Mouse (Mus musculus) CH12.LX (cell line): Measurements from ENCODE around the gene Olfr398. TPM values are rescaled to one million over a fixed set of nuclear protein-coding genes. Genes with fewer than 3 reads are reported as not detected.

Experiments
- DNase-seq: peaks from one replicate; pipeline ENCODE4 v3.0.0-alpha.2; 2013; ENCODE audit errors: extremely low read depth
- H3K27ac ChIP-seq: 2 replicates; pipeline ENCODE4 v1.5.1; 2012; ENCODE audit warnings: low read depth, mild to moderate bottlenecking, control low read depth, moderate library complexity; ENCODE audit not compliant: insufficient read depth
- H3K27me3 ChIP-seq: replicated peaks from 2 replicates; pipeline ENCODE3; 2012; ENCODE audit warnings: inconsistent platforms
- H3K36me3 ChIP-seq, 2 experiments: replicated peaks in 1 of 2; 2 replicates each; pipeline versions ENCODE3 to v1.6.1; 2012; ENCODE audit warnings: inconsistent platforms in 1 of 2, low read length in 1 of 2, mild to moderate bottlenecking in 1 of 2, mixed read lengths in 1 of 2, moderate library complexity in 1 of 2; ENCODE audit not compliant: control insufficient read depth in 1 of 2, insufficient read depth in 1 of 2
- H3K4me1 ChIP-seq, 2 experiments: 2 replicates each; pipeline ENCODE4 v1.6.1; 2012; ENCODE audit warnings: inconsistent platforms in 1 of 2, moderate library complexity in 1 of 2; ENCODE audit not compliant: insufficient read depth in 2 of 2, control insufficient read depth in 1 of 2
- H3K4me2 ChIP-seq: 2 replicates; pipeline ENCODE4 v1.6.1; 2012; ENCODE audit warnings: low read depth, mild to moderate bottlenecking, control low read depth; ENCODE audit not compliant: poor library complexity, insufficient read depth, severe bottlenecking
- H3K4me3 ChIP-seq, 3 experiments: fragments of 150-350 bp in 1 of 3; sonication (generic) in 1 of 3; replicated peaks in 1 of 3; 2 replicates each; pipeline versions ENCODE3 to v1.5.1; 2011 to 2012; ENCODE audit warnings: low read depth in 2 of 3, low read length in 2 of 3, mild to moderate bottlenecking in 2 of 3, moderate library complexity in 2 of 3, control low read depth in 1 of 3, improper control_type of control experiment in 1 of 3, inconsistent platforms in 1 of 3, mixed read lengths in 1 of 3; ENCODE audit not compliant: poor library complexity in 1 of 3
- H3K79me2 ChIP-seq: replicated peaks from 2 replicates; pipeline ENCODE4 v1.6.1; 2012; ENCODE audit warnings: mild to moderate bottlenecking, moderate library complexity; ENCODE audit not compliant: control insufficient read depth, poor library complexity, insufficient read depth, severe bottlenecking; ENCODE audit errors: extremely low read depth
- H3K9ac ChIP-seq: 2 replicates; pipeline ENCODE4 v1.6.1; 2012; ENCODE audit warnings: low read depth, mild to moderate bottlenecking, control low read depth, moderate library complexity; ENCODE audit not compliant: insufficient read depth
- H3K9me3 ChIP-seq: replicated peaks from 2 replicates; pipeline ENCODE3; 2012; ENCODE audit warnings: low read length, inconsistent platforms, mixed read lengths
- SMC3 ChIP-seq: IDR thresholded peaks from 2 replicates; pipeline ENCODE4 v1.6.1; 2011; ENCODE audit warnings: low read depth, low read length, improper control_type of control experiment
- dilution Hi-C: fragments of 300-500 bp; cut with MboI; formaldehyde crosslinking; loops from 2 replicates; pipeline ENCODE4 v1.14.3; 2020; ENCODE audit warnings: low sequenced_read_pairs; ENCODE audit not compliant: extremely low pct_unique_long_range_greater_than_20kb, extremely low pct_ligation_motif_present
- in situ Hi-C: fragments of 300-500 bp; cut with MboI; formaldehyde crosslinking; loops from 3 replicates; pipeline ENCODE4 v1.14.3; 2019; ENCODE audit warnings: low sequenced_read_pairs, low pct_ligation_motif_present, low pct_unique_long_range_greater_than_20kb, mixed read lengths
- polyA plus RNA-seq: library from polyadenylated mRNA; unstranded; fragments of >175 nt; gene quantifications from 2 replicates; pipeline ENCODE4 v1.2.1, GENCODE M21; 2012; ENCODE audit warnings: low read depth; ENCODE audit not compliant: insufficient read length
- total RNA-seq, 2 experiments: library from RNA; depleted of rRNA; stranded (reverse); fragments of 300-350 nt in 1 of 2; fragments of >200 nt in 1 of 2; gene quantifications; 2 replicates each; pipeline ENCODE4 v1.2.3; 2012 to 2014

Olfr398 gene
- total and polyA plus RNA-seq, 3 experiments: not detected

DNA sequence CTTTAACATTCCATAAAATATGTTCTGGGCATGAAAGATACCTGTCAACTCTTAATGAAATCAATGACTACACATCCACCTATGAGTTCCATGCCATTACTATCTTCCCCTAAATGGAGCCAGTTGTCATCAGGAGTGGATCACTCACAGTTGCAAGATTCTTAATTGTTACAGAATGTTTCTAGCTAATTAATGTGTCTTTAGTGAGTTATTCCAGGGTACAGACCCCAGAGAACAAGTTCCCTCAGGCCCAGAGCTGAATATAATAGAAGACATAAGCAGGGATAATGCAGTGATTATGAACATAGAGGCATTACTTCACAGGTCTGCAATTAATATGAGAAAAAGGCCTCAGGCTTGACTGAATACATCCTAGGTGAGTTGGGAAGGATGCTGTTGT is 53.8 kb downstream of the Olfr398 start, which contains the start of gene Olfr23:
Olfr23 (plus strand) TSS at position 301 of the 400 bp plus-strand sequence.
- Histone ChIP-seq H3K4me1 (no peaks in the 10 kb centered on the region), H3K9ac (no peak within 1 kb of the TSS), H3K9me3 (no peaks in the 10 kb centered on the region), H3K27me3 (peaks cover 52% of the 10 kb centered on the region), H3K4me3 (no peak within 1 kb of the TSS), H3K79me2 (no peaks in the 10 kb centered on the region), H3K4me2 (no peak within 1 kb of the TSS), H3K36me3 (no peaks in the 10 kb centered on the region), H3K27ac (no peak within 1 kb of the TSS)
- dilution Hi-C loops (no loop called here), in situ Hi-C loops (no loop called here)
- no peak for DNase-seq
- no peak for TF ChIP-seq SMC3

Other genes with a start within 250 kb of the Olfr398 start
- gene Olfr389, start 209.7 kb downstream of the Olfr398 start, total RNA-seq (2012; rRNA removed): not detected in 2 replicates
- not detected in 2 replicates for gene Olfr389, start 209.7 kb downstream of the Olfr398 start, total RNA-seq (2014; rRNA removed)
- gene Olfr389, start 209.7 kb downstream of the Olfr398 start, polyA plus RNA-seq: not detected in 2 replicates
- gene Olfr390, start 207.4 kb downstream of the Olfr398 start, total RNA-seq (2012; rRNA removed): not detected in 2 replicates
- gene Olfr390, start 207.4 kb downstream of the Olfr398 start, total RNA-seq (2014; rRNA removed): not detected in 2 replicates
- not detected in 2 replicates for gene Olfr390, start 207.4 kb downstream of the Olfr398 start, polyA plus RNA-seq
- not detected in 2 replicates for gene Olfr391-ps, start 187.4 kb downstream of the Olfr398 start, total RNA-seq (2012; rRNA removed)
- gene Olfr391-ps, start 187.4 kb downstream of the Olfr398 start, total RNA-seq (2014; rRNA removed): not detected in 2 replicates
- gene Olfr391-ps, start 187.4 kb downstream of the Olfr398 start, polyA plus RNA-seq: not detected in 2 replicates
- gene Olfr392, start 173.4 kb downstream of the Olfr398 start, total RNA-seq (2012; rRNA removed): not detected in 2 replicates
- not detected in 2 replicates for gene Olfr392, start 173.4 kb downstream of the Olfr398 start, total RNA-seq (2014; rRNA removed)
- not detected in 2 replicates for gene Olfr392, start 173.4 kb downstream of the Olfr398 start, polyA plus RNA-seq
- not detected in 2 replicates for gene Olfr393, start 139.0 kb downstream of the Olfr398 start, total RNA-seq (2012; rRNA removed)
- gene Olfr393, start 139.0 kb downstream of the Olfr398 start, total RNA-seq (2014; rRNA removed): not detected in 2 replicates
- not detected in 2 replicates for gene Olfr393, start 139.0 kb downstream of the Olfr398 start, polyA plus RNA-seq
- not detected in 2 replicates for gene Olfr394, start 99.6 kb downstream of the Olfr398 start, total RNA-seq (2012; rRNA removed)
- not detected in 2 replicates for gene Olfr394, start 99.6 kb downstream of the Olfr398 start, total RNA-seq (2014; rRNA removed)
- not detected in 2 replicates for gene Olfr394, start 99.6 kb downstream of the Olfr398 start, polyA plus RNA-seq
- gene Olfr395, start 81.1 kb downstream of the Olfr398 start, total RNA-seq (2012; rRNA removed): not detected in 2 replicates
- gene Olfr395, start 81.1 kb downstream of the Olfr398 start, total RNA-seq (2014; rRNA removed): not detected in 2 replicates
- not detected in 2 replicates for gene Olfr395, start 81.1 kb downstream of the Olfr398 start, polyA plus RNA-seq
- not detected in 2 replicates for gene Olfr23, start 53.7 kb downstream of the Olfr398 start, total RNA-seq (2012; rRNA removed)
- gene Olfr23, start 53.7 kb downstream of the Olfr398 start, total RNA-seq (2014; rRNA removed): not detected in 2 replicates
- not detected in 2 replicates for gene Olfr23, start 53.7 kb downstream of the Olfr398 start, polyA plus RNA-seq
- gene Olfr397, start 29.6 kb downstream of the Olfr398 start, total RNA-seq (2012; rRNA removed): not detected in 2 replicates
- not detected in 2 replicates for gene Olfr397, start 29.6 kb downstream of the Olfr398 start, total RNA-seq (2014; rRNA removed)
- gene Olfr397, start 29.6 kb downstream of the Olfr398 start, polyA plus RNA-seq: not detected in 2 replicates
- gene Olfr139, start 66.1 kb upstream of the Olfr398 start, total RNA-seq (2012; rRNA removed): not detected in 2 replicates
- gene Olfr139, start 66.1 kb upstream of the Olfr398 start, total RNA-seq (2014; rRNA removed): not detected in 2 replicates
- gene Olfr139, start 66.1 kb upstream of the Olfr398 start, polyA plus RNA-seq: not detected in 2 replicates
- not detected in 2 replicates for gene Olfr399, start 66.2 kb upstream of the Olfr398 start, total RNA-seq (2012; rRNA removed)
- not detected in 2 replicates for gene Olfr399, start 66.2 kb upstream of the Olfr398 start, total RNA-seq (2014; rRNA removed)
- not detected in 2 replicates for gene Olfr399, start 66.2 kb upstream of the Olfr398 start, polyA plus RNA-seq
- not detected in 2 replicates for gene Zfp616, start 79.5 kb upstream of the Olfr398 start, total RNA-seq (2012; rRNA removed)
- not detected in 2 replicates for gene Zfp616, start 79.5 kb upstream of the Olfr398 start, total RNA-seq (2014; rRNA removed)
- not detected in 2 replicates for gene Zfp616, start 79.5 kb upstream of the Olfr398 start, polyA plus RNA-seq
- not detected in 2 replicates for gene Olfr401, start 123.3 kb upstream of the Olfr398 start, total RNA-seq (2012; rRNA removed)
- gene Olfr401, start 123.3 kb upstream of the Olfr398 start, total RNA-seq (2014; rRNA removed): not detected in 2 replicates
- gene Olfr401, start 123.3 kb upstream of the Olfr398 start, polyA plus RNA-seq: not detected in 2 replicates
- gene Olfr402, start 163.1 kb upstream of the Olfr398 start, total RNA-seq (2012; rRNA removed): not detected in 2 replicates
- gene Olfr402, start 163.1 kb upstream of the Olfr398 start, total RNA-seq (2014; rRNA removed): not detected in 2 replicates
- gene Olfr402, start 163.1 kb upstream of the Olfr398 start, polyA plus RNA-seq: not detected in 2 replicates
- gene Olfr403, start 195.8 kb upstream of the Olfr398 start, total RNA-seq (2012; rRNA removed): not detected in 2 replicates
- not detected in 2 replicates for gene Olfr403, start 195.8 kb upstream of the Olfr398 start, total RNA-seq (2014; rRNA removed)
- not detected in 2 replicates for gene Olfr403, start 195.8 kb upstream of the Olfr398 start, polyA plus RNA-seq
- gene Olfr43, start 221.0 kb upstream of the Olfr398 start, total RNA-seq (2012; rRNA removed): not detected in 2 replicates
- not detected in 2 replicates for gene Olfr43, start 221.0 kb upstream of the Olfr398 start, total RNA-seq (2014; rRNA removed)
- gene Olfr43, start 221.0 kb upstream of the Olfr398 start, polyA plus RNA-seq: not detected in 2 replicates